Mouse (Mus musculus): ENCODE data around the gene Arid2. TPM values are rescaled to one million over a fixed set of nuclear protein-coding genes. Genes with fewer than 3 reads are reported as not detected.
A peak's percentile ranks its signal among the peaks of the same experiment; 100 is the strongest.
"Not testable (repeated sequence)": the region's sequence is repeated elsewhere in the genome, so short reads cannot be mapped to it uniquely, and the experiment has no call there.

The Arid2 gene
- polyA plus RNA-seq (2015; fragmentation: Nextera tagmentation; extraction: Ambion mirVana) = 11.6 and 15.0 TPM in 2 replicates

DNA sequence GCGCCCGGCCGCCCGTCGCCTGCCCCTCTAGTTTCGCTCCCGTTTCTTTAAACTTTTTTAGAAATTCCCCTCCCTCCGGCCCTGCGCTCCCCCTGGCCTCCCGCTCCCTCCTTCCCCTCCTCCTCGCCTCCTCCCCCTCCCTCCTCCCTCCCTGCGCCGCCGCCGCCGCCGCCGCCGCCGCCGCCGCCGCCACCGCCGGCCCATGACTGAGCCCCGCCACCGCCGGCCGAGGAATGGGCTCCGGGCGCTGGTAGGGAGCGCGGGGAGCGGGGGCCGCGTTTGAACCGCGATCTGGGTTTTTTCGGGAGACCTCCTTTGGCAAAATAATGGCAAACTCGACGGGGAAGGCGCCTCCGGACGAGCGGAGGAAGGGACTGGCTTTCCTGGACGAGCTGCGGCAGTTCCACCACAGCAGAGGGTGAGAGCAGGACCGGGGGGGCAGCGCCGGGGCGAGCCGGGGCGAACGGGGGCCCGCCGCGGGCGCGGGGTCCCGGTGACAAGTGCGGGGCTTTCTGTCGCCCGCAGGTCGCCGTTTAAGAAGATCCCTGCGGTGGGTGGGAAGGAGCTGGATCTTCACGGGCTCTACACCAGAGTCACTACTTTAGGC lies at the start of gene Arid2:
Gene Arid2, plus strand, starts transcription at position 150 of the 607 bp plus-strand sequence.
- peaks cover 21% of the 10 kb centered on the region for H3K4me1 ChIP-seq (replicated peaks)
- WGBS = 1% methylated on average over 48 of the region's 67 CpGs
- no peaks in the 10 kb centered on the region for H3K9me3 ChIP-seq (replicated peaks)
- ATAC-seq (replicated peaks; ENCODE audit: insufficient number of reproducible peaks, insufficient read depth, low FRiP score, low read depth) = peak; percentile 19
- H3K9ac ChIP-seq = peak within 1 kb of the TSS; percentile 99
- H3K4me2 ChIP-seq = peak within 1 kb of the TSS; percentile 82
- no peaks in the 10 kb centered on the region for H3K27me3 ChIP-seq
- peak within 1 kb of the TSS; percentile 100 for H3K27ac ChIP-seq
- no peaks in the 10 kb centered on the region for H3K36me3 ChIP-seq
- H3K4me3 ChIP-seq = peak within 1 kb of the TSS; percentile 92

DNA sequence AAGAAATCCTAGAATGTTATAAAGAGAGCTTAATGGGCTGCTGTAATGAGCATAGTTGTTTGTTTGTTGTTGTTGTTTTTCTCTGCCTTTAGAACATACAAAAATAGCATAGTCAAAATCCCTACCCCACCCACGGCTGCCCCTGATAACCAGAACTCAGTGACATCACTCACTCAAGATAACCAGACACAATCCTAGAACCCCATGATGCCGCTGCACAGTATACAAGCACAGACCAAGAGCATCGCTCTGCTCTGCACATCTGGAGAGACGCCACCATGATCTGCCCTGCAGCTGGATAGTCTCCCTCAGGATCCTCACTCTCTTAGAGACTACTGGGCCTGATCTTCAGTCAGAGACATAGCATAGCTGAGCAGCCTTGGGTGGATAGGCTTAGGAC lies 49.2 kb upstream of the Arid2 start:
- Histone ChIP-seq H3K4me3 (no peak overlapping the region), H3K9ac (no peak overlapping the region), H3K9me3 (replicated peaks) (no peaks in the 10 kb centered on the region), H3K36me3 (no peaks in the 10 kb centered on the region), H3K27ac (no peak overlapping the region), H3K4me2 (no peak overlapping the region), H3K27me3 (no peaks in the 10 kb centered on the region), H3K4me1 (replicated peaks) (no peaks in the 10 kb centered on the region)
- ATAC-seq (replicated peaks; ENCODE audit: insufficient number of reproducible peaks, insufficient read depth, low FRiP score, low read depth) = no peak
- WGBS = 76% methylated on average over 4 of the region's 4 CpGs

DNA sequence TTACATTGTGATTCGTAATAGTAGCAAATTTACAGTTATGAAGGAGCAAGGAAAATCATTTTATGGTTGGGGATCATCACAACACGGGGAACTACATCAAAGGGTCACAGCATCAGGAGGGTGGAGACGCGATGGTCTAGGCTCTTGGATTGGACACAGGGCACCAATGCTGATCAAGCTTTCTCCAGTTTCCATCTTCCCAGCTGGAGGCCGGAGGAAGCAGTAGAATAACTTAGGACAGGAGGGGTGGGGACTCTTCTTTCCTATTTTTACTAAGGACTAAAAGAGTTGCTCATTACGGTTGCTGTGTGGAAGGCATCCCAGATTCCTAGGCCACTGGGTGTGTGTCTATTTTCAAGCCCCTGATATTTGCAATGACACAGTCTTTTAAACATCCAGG lies 43.1 kb upstream of the Arid2 start:
- WGBS = 75% methylated on average over 6 of the region's 6 CpGs
- no peak overlapping the region for H3K27ac ChIP-seq
- no peaks in the 10 kb centered on the region for H3K27me3 ChIP-seq
- no peak overlapping the region for H3K4me3 ChIP-seq
- no peak for ATAC-seq (replicated peaks; ENCODE audit: insufficient number of reproducible peaks, insufficient read depth, low FRiP score, low read depth)
- no peak overlapping the region for H3K9ac ChIP-seq
- H3K36me3 ChIP-seq = no peaks in the 10 kb centered on the region
- H3K4me2 ChIP-seq = no peak overlapping the region
- H3K4me1 ChIP-seq (replicated peaks) = no peaks in the 10 kb centered on the region
- H3K9me3 ChIP-seq (replicated peaks) = no peaks in the 10 kb centered on the region

DNA sequence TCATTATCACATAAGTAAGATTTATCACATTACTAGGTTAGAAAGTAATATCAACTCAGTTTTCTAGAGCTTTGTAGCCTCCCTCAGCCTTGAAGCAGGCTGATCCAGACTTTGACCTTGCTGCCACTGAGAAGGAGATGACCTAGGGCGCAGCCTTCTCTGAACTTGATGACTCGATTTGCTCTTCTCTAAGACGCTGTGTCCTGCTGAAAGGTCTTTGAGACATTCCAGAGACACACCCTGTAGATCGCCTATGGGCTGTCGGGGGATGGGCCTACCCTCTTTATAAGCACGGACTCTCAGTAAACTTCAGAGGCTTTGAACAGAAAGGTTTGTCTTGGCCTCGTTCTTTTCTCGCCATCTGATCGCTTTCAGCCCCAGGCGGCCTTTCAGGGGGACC lies 42.6 kb upstream of the Arid2 start:
- H3K36me3 ChIP-seq; H3K27me3 ChIP-seq; H3K9me3 ChIP-seq (replicated peaks); H3K4me3 ChIP-seq; ATAC-seq (replicated peaks; ENCODE audit: insufficient number of reproducible peaks, insufficient read depth, low FRiP score, low read depth); H3K4me1 ChIP-seq (replicated peaks); H3K4me2 ChIP-seq; H3K9ac ChIP-seq; H3K27ac ChIP-seq: not testable (repeated sequence)
- 56% methylated on average over 10 of the region's 10 CpGs for WGBS

DNA sequence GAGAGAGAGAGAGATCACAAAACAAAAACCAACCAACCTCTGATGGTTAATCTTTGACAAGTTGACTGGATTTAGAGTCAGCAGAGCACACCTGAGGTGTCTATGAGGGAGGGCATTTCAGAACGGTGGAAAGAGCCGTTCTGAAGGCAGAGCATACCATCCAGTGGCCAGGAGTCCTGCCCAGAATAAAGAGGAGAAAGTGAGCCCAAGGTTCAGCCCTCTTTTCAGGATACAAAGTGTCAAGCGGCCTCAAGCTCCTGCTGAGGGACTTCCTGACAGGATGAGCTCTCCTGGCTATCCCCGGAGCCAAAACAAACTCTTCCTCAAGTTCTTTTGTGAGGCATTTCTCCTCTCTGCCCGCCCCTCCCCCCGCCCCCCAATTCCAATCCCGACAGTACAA lies 33.5 kb upstream of the Arid2 start:
- ATAC-seq (replicated peaks; ENCODE audit: insufficient number of reproducible peaks, insufficient read depth, low FRiP score, low read depth) = peak; percentile 57; the same call in 1 of the 2 replicates
- peak overlapping the region; percentile 69 for H3K4me2 ChIP-seq
- peak overlapping the region; percentile 46 for H3K27ac ChIP-seq
- H3K9ac ChIP-seq = peak overlapping the region; percentile 38; the same call in 1 of the 2 replicates
- no peaks in the 10 kb centered on the region for H3K27me3 ChIP-seq
- H3K36me3 ChIP-seq = no peaks in the 10 kb centered on the region
- H3K4me1 ChIP-seq (replicated peaks) = peaks cover 15% of the 10 kb centered on the region
- 5% methylated on average over 7 of the region's 7 CpGs for WGBS
- H3K4me3 ChIP-seq = peak overlapping the region; percentile 44
- H3K9me3 ChIP-seq (replicated peaks) = no peaks in the 10 kb centered on the region

DNA sequence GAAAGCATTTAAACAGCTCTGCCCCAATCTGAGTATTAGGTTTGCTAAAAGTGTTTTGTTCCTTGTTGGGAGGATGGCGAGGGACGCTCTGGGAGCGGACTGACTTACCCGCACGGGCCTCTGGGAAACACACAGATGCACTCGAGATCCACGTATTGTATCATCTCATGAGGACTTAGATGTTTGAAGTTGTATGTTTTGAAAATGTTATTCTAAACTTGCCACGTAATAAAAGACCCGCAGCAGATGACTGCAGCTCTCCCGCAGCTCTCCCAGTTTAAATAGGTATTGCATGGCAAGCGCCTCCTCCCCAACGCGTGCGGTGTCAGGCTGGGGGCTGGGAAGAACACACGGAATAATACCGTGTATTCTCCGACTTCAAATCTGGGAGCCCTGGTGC lies 33.0 kb upstream of the Arid2 start:
- 0 out of 2 replicates have a peak, but pooled peaks have one; percentile 11 for ATAC-seq (replicated peaks; ENCODE audit: insufficient number of reproducible peaks, insufficient read depth, low FRiP score, low read depth)
- Histone ChIP-seq H3K36me3 (no peaks in the 10 kb centered on the region), H3K4me1 (replicated peaks) (peaks cover 15% of the 10 kb centered on the region), H3K27me3 (no peaks in the 10 kb centered on the region), H3K4me2 (peak overlapping the region; percentile 69), H3K9ac (peak overlapping the region; percentile 38; the same call in 1 of the 2 replicates), H3K9me3 (replicated peaks) (no peaks in the 10 kb centered on the region), H3K27ac (peak overlapping the region; percentile 46), H3K4me3 (peak overlapping the region; percentile 44)
- 3% methylated on average over 17 of the region's 17 CpGs for WGBS

DNA sequence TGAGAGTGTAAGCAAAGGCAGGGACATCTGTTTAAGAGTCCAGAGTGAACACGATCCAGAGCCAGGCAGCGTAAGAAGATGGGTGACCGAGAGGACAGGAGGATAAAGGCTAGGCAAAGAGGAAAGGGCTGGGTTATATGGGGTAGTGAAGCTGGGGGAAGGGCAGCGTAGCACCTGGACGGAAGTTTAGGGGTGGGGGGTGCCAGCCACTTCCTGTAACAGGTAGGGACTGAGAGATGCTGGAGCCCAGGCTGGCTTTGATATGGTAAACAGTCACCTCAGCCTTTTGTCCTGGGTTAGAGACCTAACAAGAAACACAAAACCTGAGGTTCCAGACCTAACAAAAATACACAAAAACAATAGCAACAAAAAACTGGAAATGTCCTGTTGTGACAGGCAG lies 29.5 kb upstream of the Arid2 start:
- Histone ChIP-seq H3K4me1 (replicated peaks) (peaks cover 15% of the 10 kb centered on the region), H3K27ac (no peak overlapping the region), H3K9me3 (replicated peaks) (peaks cover 9% of the 10 kb centered on the region; the same call in 1 of the 2 replicates), H3K4me3 (no peak overlapping the region; the same call in 1 of the 2 replicates), H3K36me3 (no peaks in the 10 kb centered on the region), H3K27me3 (no peaks in the 10 kb centered on the region), H3K4me2 (peak overlapping the region; percentile 22; the same call in 1 of the 2 replicates), H3K9ac (no peak overlapping the region)
- no peak for ATAC-seq (replicated peaks; ENCODE audit: insufficient number of reproducible peaks, insufficient read depth, low FRiP score, low read depth)
- 63% methylated on average over 5 of the region's 5 CpGs for WGBS

DNA sequence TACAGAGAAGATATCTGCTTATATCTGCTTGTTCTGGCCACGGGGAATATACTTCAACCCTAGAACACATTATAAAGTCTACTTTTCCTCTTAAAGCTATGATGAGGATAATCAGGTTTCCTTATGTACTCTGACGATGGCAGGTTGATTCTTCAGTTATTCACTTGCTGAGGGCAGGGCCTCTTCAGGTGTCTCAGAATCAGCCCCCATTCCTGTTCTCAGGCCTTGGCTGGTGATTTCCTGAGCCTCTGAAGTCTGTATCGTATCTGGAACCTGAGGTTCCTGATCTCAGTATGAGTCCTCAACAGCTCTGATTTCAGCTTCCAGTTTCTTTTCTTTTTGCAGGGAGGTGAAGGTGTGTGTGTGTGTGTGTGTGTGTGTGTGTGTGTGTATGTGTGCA lies 22.7 kb upstream of the Arid2 start:
- peaks cover 24% of the 10 kb centered on the region for H3K36me3 ChIP-seq
- no peak overlapping the region for H3K27ac ChIP-seq
- no peak overlapping the region for H3K9ac ChIP-seq
- peaks cover 7% of the 10 kb centered on the region; the same call in 1 of the 2 replicates for H3K4me1 ChIP-seq (replicated peaks)
- peaks cover 26% of the 10 kb centered on the region for H3K9me3 ChIP-seq (replicated peaks)
- H3K4me3 ChIP-seq = no peak overlapping the region
- no peak overlapping the region for H3K4me2 ChIP-seq
- 94% methylated on average over 3 of the region's 3 CpGs for WGBS
- ATAC-seq (replicated peaks; ENCODE audit: insufficient number of reproducible peaks, insufficient read depth, low FRiP score, low read depth) = no peak
- no peaks in the 10 kb centered on the region for H3K27me3 ChIP-seq

DNA sequence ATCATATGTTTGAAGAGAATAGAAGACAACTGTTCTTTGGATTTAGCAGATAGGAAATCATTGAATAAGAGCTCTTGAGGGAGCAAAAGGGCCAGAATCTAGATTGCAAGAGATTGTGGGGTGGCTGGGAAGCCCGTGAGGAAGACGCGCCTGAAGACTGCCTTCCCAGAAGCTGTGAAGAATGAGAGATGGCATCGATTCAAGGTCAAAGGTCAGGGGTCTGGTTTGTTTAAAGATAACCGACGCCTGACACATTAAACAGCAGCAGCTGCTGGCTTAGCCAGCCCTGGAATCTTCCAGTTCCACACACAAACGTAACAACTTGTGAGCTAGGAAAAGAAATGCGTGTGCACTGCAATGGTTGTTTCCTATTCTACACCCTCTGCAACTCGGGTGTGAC lies 19.4 kb upstream of the Arid2 start:
- no peak for ATAC-seq (replicated peaks; ENCODE audit: insufficient number of reproducible peaks, insufficient read depth, low FRiP score, low read depth)
- no peak overlapping the region for H3K9ac ChIP-seq
- 42% methylated on average over 9 of the region's 9 CpGs for WGBS
- H3K27me3 ChIP-seq = no peaks in the 10 kb centered on the region
- H3K4me3 ChIP-seq = no peak overlapping the region
- peaks cover 31% of the 10 kb centered on the region for H3K4me1 ChIP-seq (replicated peaks)
- peaks cover 33% of the 10 kb centered on the region for H3K36me3 ChIP-seq
- H3K27ac ChIP-seq = peak overlapping the region; percentile 16; the same call in 1 of the 2 replicates
- no peak overlapping the region for H3K4me2 ChIP-seq
- H3K9me3 ChIP-seq (replicated peaks) = peaks cover 16% of the 10 kb centered on the region; the same call in 1 of the 2 replicates

DNA sequence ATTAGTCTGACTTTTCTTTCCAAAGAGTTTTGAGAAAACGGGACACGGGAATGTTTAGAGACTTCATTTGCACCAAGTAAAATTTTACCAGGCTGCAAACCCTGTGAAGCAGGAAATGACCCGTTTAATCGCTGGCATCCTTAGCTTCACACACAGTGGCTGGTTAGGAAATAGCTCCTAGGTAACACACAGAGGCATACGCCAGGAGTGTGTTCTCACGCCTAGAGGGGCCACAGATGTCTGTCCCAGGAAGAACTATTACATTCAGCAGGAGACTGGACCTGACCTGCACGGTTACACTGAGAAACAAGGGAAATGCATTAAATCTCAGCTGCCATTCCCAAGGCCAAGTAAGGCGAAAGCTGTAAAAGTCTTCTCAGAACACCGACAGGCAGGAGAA lies 18.7 kb upstream of the Arid2 start:
- WGBS = 89% methylated on average over 9 of the region's 9 CpGs

DNA sequence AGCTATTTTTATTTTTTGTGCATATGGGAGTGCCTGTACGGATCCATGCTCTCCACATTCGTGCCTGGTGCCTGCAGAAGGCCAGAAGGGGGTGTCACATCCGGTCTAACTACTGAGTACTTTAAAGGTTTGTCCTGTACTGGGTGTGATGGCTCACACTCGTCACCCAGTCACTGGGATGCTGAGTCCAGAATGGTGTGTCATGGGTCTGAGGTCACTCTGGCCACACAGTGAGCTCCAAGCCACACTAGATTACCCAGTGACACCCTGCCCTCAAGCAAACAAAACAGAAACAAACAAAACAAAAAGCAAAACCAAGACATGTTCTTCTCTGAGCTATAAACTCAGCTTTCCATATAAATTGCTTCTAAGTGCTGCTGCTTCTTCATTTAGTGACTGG lies 17.9 kb upstream of the Arid2 start:
- H3K4me3 ChIP-seq = no peak overlapping the region
- 85% methylated on average over 4 of the region's 4 CpGs for WGBS
- no peak overlapping the region for H3K4me2 ChIP-seq
- no peak overlapping the region for H3K9ac ChIP-seq
- no peaks in the 10 kb centered on the region for H3K27me3 ChIP-seq
- H3K27ac ChIP-seq = no peak overlapping the region
- H3K9me3 ChIP-seq (replicated peaks) = peaks cover 15% of the 10 kb centered on the region; the same call in 1 of the 2 replicates
- no peak for ATAC-seq (replicated peaks; ENCODE audit: insufficient number of reproducible peaks, insufficient read depth, low FRiP score, low read depth)
- H3K36me3 ChIP-seq = peaks cover 36% of the 10 kb centered on the region
- H3K4me1 ChIP-seq (replicated peaks) = peaks cover 35% of the 10 kb centered on the region

More for the DNA sequence above, 18.7 kb upstream of the Arid2 start:
- Histone ChIP-seq H3K27me3 (no peaks in the 10 kb centered on the region), H3K36me3 (peaks cover 33% of the 10 kb centered on the region), H3K4me2 (no peak overlapping the region), H3K4me1 (replicated peaks) (peaks cover 32% of the 10 kb centered on the region), H3K4me3 (no peak overlapping the region), H3K27ac (no peak overlapping the region), H3K9ac (no peak overlapping the region), H3K9me3 (replicated peaks) (peaks cover 16% of the 10 kb centered on the region; the same call in 1 of the 2 replicates)
- ATAC-seq (replicated peaks; ENCODE audit: insufficient number of reproducible peaks, insufficient read depth, low FRiP score, low read depth) = no peak
